Mouse (Mus musculus) layer of hippocampus, adult 8-10 months (tissue): Measurements from ENCODE around the gene Gtpbp6. TPM values are rescaled to one million over a fixed set of nuclear protein-coding genes. Genes with fewer than 3 reads are reported as not detected.
A peak's percentile ranks its signal among the peaks of the same experiment; 100 is the strongest.
"Not testable (repeated sequence)": the region's sequence is repeated elsewhere in the genome, so short reads cannot be mapped to it uniquely, and the experiment has no call there.

Experiments
- DNase-seq, 2 experiments: peaks; one replicate each; pipeline ENCODE4 v3.0.0; 2022; ENCODE audit warnings: low spot score in 2 of 2
- total RNA-seq, 4 experiments: library from RNA; stranded (reverse); gene quantifications; 2 replicates each; pipeline ENCODE4 v1.2.4; 2022

Gene Gtpbp6
- total RNA-seq, 4 experiments from 2014 or later = 83.8 to 92.2 (median 89.3) TPM

GRCm38 (mm10) chr5:110100921-110101631 lies 6.9 kb downstream of the Gtpbp6 start:
- peak; percentile 30 to 48 for DNase-seq

GRCm38 (mm10) chr5:110099656-110100580 lies 8.1 kb downstream of the Gtpbp6 start, which contains the start of gene Plcxd1:
Gene Plcxd1, plus strand, starts transcription at chr5:110099969.
- peak in 1 of 2 experiments; percentile 35 for DNase-seq

- peak; percentile 31 to 32 for DNase-seq
Measured at GRCm38 (mm10) chr5:110098991-110099477, 9.0 kb downstream of the Gtpbp6 start.

- no peak for DNase-seq
Measured at GRCm38 (mm10) chr5:110094847-110095213, 13.2 kb downstream of the Gtpbp6 start.

GRCm38 (mm10) chr5:110094030-110094846 lies 13.8 kb downstream of the Gtpbp6 start, which contains the start of gene Gm35315:
Gene Gm35315, minus strand, starts transcription at chr5:110094420.
- peak; percentile 93 for DNase-seq

- no peak for DNase-seq
Measured at GRCm38 (mm10) chr5:110091546-110091945, 16.5 kb downstream of the Gtpbp6 start.

- no peak for DNase-seq
Measured at GRCm38 (mm10) chr5:110086161-110086866, 21.7 kb downstream of the Gtpbp6 start.

GRCm38 (mm10) chr5:110082961-110083360 lies 25.0 kb downstream of the Gtpbp6 start:
- DNase-seq = no peak

- not testable (repeated sequence) for DNase-seq
Measured at GRCm38 (mm10) chr5:110072413-110072812, 35.6 kb downstream of the Gtpbp6 start, which contains the start of gene Gm17655. Gene Gm17655, minus strand, starts transcription at chr5:110072513.

- peak; percentile 81 to 82 for DNase-seq
Measured at GRCm38 (mm10) chr5:110057637-110058408, 50.2 kb downstream of the Gtpbp6 start.

Other genes with a start within 250 kb of the Gtpbp6 start
- gene Gm15446, start 184.8 kb downstream of the Gtpbp6 start, total RNA-seq = 10 to 100 TPM; 36.1 to 51.0 (median 44.2) TPM
- 10 to 100 TPM; 50.8 to 76.7 (median 63.9) TPM for gene Zfp932, start 111.7 kb downstream of the Gtpbp6 start, total RNA-seq
- gene Gm17655, start 35.7 kb downstream of the Gtpbp6 start, total RNA-seq = 10 to 100 TPM in 2 of 4 experiments, 1 to 10 TPM in 2; 4.8 to 15.5 (median 11.4) TPM
- gene Gm35315, start 13.8 kb downstream of the Gtpbp6 start, total RNA-seq = 1 to 10 TPM in 1 of 4 experiments, under 1 TPM in 3; 0.35 to 1.0 (median 0.68) TPM
- gene Plcxd1, start 8.2 kb downstream of the Gtpbp6 start, total RNA-seq = 1 to 10 TPM; 4.7 to 7.2 (median 5.7) TPM
- 10 to 100 TPM; 14.4 to 18.4 (median 16.9) TPM for gene Zfp605, start 1.9 kb upstream of the Gtpbp6 start, total RNA-seq
- gene Chfr, start 27.6 kb upstream of the Gtpbp6 start, total RNA-seq = 10 to 100 TPM; 46.2 to 67.9 (median 48.7) TPM
- 10 to 100 TPM; 49.5 to 52.7 (median 50.6) TPM for gene Golga3, start 68.5 kb upstream of the Gtpbp6 start, total RNA-seq
- 10 to 100 TPM; 37.4 to 49.0 (median 41.3) TPM for gene Ankle2, start 122.8 kb upstream of the Gtpbp6 start, total RNA-seq
- gene Pgam5, start 161.7 kb upstream of the Gtpbp6 start, total RNA-seq = 10 to 100 TPM; 52.1 to 57.2 (median 54.9) TPM
- gene Pxmp2, start 178.0 kb upstream of the Gtpbp6 start, total RNA-seq = 1 to 10 TPM; 8.3 to 9.5 (median 8.8) TPM
- gene Pole, start 178.1 kb upstream of the Gtpbp6 start, total RNA-seq = 1 to 10 TPM; 1.4 to 2.2 (median 2.1) TPM
- gene P2rx2, start 235.0 kb upstream of the Gtpbp6 start, total RNA-seq = under 1 TPM in 3 of 4 experiments, not detected in 1; 0.21 to 0.39 (median 0.27) TPM
- gene Lrcol1, start 236.5 kb upstream of the Gtpbp6 start, total RNA-seq = not detected